Mouse (Mus musculus) lung, embryonic 14.5 days (tissue): Measurements from ENCODE around the gene Cbx8. TPM values are rescaled to one million over a fixed set of nuclear protein-coding genes. Genes with fewer than 3 reads are reported as not detected.

Experiments used
- ATAC-seq: fragments of 200-750 bp; cut with Nextera tagmentation; 2 replicates; pipeline ENCODE4 v1.8.0; 2017; ENCODE audit warnings: mild to moderate bottlenecking, moderate TSS enrichment, moderate library complexity; ENCODE audit not compliant: insufficient read depth
- DNase-seq: peaks from one replicate; pipeline ENCODE4 v3.0.0-alpha.2; 2015
- H3K27ac ChIP-seq: fragments of 300-500 bp; sonication (generic); 2 replicates; pipeline ENCODE4 v1.5.1; 2014; ENCODE audit warnings: low read depth, mild to moderate bottlenecking, moderate library complexity
- H3K27me3 ChIP-seq: fragments of 300-500 bp; sonication (generic); 2 replicates; pipeline ENCODE4 v1.6.1; 2014; ENCODE audit warnings: low read length, control low read depth; ENCODE audit not compliant: insufficient read depth
- H3K36me3 ChIP-seq: fragments of 300-500 bp; sonication (generic); 2 replicates; pipeline ENCODE4 v1.6.1; 2014; ENCODE audit warnings: control low read depth; ENCODE audit not compliant: insufficient read depth
- H3K4me1 ChIP-seq: fragments of 300-500 bp; sonication (generic); 2 replicates; pipeline ENCODE4 v1.6.1; 2014; ENCODE audit warnings: antibody characterized with exemption, control low read depth; ENCODE audit not compliant: insufficient read depth
- H3K4me2 ChIP-seq: fragments of 300-500 bp; sonication (generic); 2 replicates; pipeline ENCODE4 v1.6.1; 2014; ENCODE audit warnings: mild to moderate bottlenecking
- H3K4me3 ChIP-seq: fragments of 300-500 bp; sonication (generic); 2 replicates; pipeline ENCODE4 v1.5.1; 2014; ENCODE audit warnings: low read depth, low read length
- H3K9ac ChIP-seq: fragments of 300-500 bp; sonication (generic); 2 replicates; pipeline ENCODE4 v1.6.1; 2014
- H3K9me3 ChIP-seq: fragments of 300-500 bp; sonication (generic); 2 replicates; pipeline ENCODE4 v1.6.1; 2016; ENCODE audit warnings: low read depth, low read length, control low read depth
- CTCF ChIP-seq: IDR thresholded peaks from 2 replicates; pipeline ENCODE4 v1.5.1; 2016; ENCODE audit warnings: antibody characterized with exemption, low read depth
- WGBS: fragments of 180-500 bp; shearing (Covaris S2); extraction: QIAGEN DNeasy Blood & Tissue Kit; methylation state at CpG from one replicate; pipeline ENCODE4 v1.1.7; 2014; 5-methylcytosine and 5-hydroxymethylcytosine counted together
- polyA plus RNA-seq: library from polyadenylated mRNA; unstranded; fragments of >200 nt; fragmentation: Nextera tagmentation; extraction: Ambion mirVana; gene quantifications from 2 replicates; pipeline ENCODE4 v1.2.1, GENCODE M21; 2014

Cbx8 gene
- polyA plus RNA-seq, 1 experiment from 2014 or later, result 8.8 TPM

DNA sequence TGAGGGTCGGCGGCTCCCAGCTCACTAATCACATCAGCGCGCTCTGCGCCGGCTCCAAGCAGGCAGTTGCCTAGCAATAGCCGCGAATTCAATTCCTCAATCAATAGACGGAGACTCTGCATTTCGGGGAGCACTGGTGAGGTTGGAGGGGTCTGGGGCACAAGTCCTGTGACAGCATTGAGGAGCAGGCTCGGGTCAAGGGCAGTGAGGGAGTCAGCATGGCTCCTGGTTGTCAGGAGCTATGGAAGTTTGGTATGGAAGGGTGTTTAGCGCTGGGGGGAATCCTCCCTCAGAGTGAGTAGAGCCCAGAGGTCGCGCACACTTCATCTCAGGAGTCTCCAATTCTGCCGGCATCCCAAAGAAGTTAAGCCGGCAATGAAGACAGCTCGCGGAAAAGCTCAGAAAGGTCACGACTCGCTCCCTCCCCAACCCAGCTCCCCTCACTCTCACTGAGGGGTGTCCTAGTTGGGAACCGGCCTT, 5.0 kb downstream of the Cbx8 start:
- Histone ChIP-seq H3K27me3 (peaks cover 56% of the 10 kb centered on the region), H3K9ac (no peak overlapping the region), H3K36me3 (peaks cover 11% of the 10 kb centered on the region; the same call in 1 of the 2 replicates), H3K4me1 (peaks cover 12% of the 10 kb centered on the region; the same call in 1 of the 2 replicates), H3K27ac (no peak overlapping the region), H3K4me2 (no peak overlapping the region), H3K9me3 (no peaks in the 10 kb centered on the region), H3K4me3 (no peak overlapping the region)
- 5% methylated on average over 21 of the region's 21 CpGs for WGBS
- ATAC-seq (no peak), DNase-seq (no peak)
- TF ChIP-seq CTCF, result no peak

DNA sequence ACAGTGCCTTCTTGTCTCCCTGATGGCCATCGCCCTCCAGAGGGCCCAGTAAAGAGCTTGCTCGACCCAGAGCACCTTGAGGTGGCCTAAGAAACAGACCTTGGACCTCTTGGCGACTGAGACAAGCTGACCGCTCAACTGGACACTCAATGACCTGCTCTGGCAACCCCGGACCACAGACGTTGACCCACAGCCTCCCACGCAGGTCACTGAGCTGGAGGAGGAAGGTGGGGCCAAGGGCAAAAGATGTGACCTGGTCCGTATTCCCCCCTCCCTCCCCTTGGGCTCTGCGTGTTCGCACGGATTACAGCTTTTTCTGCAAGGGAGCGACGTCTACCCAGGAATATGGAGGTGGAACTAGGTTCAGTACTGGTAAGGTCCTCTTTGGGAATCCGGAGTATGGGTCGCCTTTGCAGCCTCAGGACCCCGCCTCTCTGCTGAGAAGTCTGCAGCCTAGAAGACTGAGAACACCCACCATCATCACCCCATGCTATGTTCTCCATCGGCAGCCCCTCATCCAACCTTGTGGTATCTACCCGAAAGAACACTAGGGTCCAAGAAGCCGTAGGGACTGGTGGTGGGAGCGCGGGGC, 5.6 kb downstream of the Cbx8 start:
- ATAC-seq (no peak), DNase-seq (no peak)
- Histone ChIP-seq H3K4me2 (no peak overlapping the region), H3K9me3 (no peaks in the 10 kb centered on the region), H3K27ac (no peak overlapping the region), H3K4me1 (peaks cover 12% of the 10 kb centered on the region; the same call in 1 of the 2 replicates), H3K9ac (no peak overlapping the region), H3K4me3 (no peak overlapping the region), H3K36me3 (peaks cover 17% of the 10 kb centered on the region), H3K27me3 (peaks cover 56% of the 10 kb centered on the region)
- 4% methylated on average over 21 of the region's 21 CpGs for WGBS
- TF ChIP-seq CTCF, result no peak

DNA sequence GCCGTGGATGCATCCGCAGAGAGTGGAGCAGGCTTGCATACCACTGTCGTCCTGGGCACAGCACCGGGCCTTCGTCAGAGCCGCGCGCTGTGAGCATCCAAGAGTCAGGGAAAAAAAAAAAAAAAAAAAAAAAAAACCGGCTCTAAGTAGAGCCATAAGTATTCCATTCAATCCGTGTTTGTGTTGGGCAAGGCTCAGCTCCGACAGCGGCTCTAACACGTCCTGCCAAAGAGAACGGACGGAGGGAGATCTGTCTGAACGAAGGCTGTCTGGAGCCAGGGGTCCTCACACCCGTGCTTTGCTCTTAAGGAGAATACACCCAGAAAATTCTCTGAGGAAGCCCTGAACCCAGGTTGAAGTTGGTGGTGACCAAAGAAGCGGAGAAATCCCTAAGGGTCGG, 6.1 kb downstream of the Cbx8 start:
- Histone ChIP-seq H3K4me3 (peak overlapping the region; percentile 18), H3K4me1 (peaks cover 7% of the 10 kb centered on the region; the same call in 1 of the 2 replicates), H3K27ac (no peak overlapping the region), H3K4me2 (peak overlapping the region; percentile 50), H3K27me3 (peaks cover 56% of the 10 kb centered on the region), H3K36me3 (peaks cover 22% of the 10 kb centered on the region), H3K9me3 (no peaks in the 10 kb centered on the region), H3K9ac (no peak overlapping the region)
- 3% methylated on average over 19 of the region's 19 CpGs for WGBS
- ATAC-seq, result no peak
- no peak for TF ChIP-seq CTCF
- peak; percentile 50 for DNase-seq

DNA sequence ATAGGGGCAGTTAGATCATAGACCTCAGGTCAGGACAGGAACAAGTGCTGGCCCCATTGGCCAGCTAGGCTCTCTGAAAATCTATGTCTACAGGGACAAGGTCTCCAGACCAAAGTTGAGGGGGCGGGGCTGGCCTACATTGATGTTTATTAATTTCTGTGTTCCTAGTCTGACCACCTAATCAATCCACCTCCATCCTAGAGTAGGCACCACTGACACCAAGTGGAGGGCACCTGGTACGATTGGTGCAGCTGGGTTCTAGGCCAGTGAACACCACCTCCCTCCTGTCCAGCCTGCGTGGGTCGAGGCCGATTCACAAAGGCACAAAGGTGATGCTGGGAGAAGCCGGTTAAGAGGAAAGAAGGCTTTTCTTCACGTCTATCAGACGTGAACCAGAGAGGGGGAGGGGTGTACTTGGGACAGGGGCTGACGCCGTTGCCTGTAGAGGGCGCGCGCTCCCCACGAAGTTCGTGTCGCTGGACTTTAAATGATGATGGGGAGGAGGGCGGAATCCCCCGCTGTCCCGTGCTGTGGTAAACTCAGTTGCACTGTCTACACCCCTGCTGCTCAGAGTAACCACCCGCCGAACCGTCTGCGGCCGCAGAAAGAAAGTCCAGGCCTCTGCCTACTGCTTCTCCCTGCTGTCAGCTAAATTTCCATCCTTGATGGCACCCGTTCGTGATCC, 6.8 kb downstream of the Cbx8 start:
- H3K4me2 ChIP-seq, result peak overlapping the region; percentile 50
- DNase-seq (peak; percentile 93), ATAC-seq (peak; percentile 45; the same call in 1 of the 2 replicates)
- WGBS, result 1% methylated on average over 26 of the region's 26 CpGs
- H3K27me3 ChIP-seq, result peaks cover 53% of the 10 kb centered on the region
- peak overlapping the region; percentile 18 for H3K4me3 ChIP-seq
- H3K4me1 ChIP-seq, result peaks cover 6% of the 10 kb centered on the region; the same call in 1 of the 2 replicates
- no peak overlapping the region for H3K27ac ChIP-seq
- H3K36me3 ChIP-seq, result peaks cover 26% of the 10 kb centered on the region
- H3K9ac ChIP-seq, result no peak overlapping the region
- TF ChIP-seq CTCF, result peak; percentile 92
- H3K9me3 ChIP-seq, result no peaks in the 10 kb centered on the region

DNA sequence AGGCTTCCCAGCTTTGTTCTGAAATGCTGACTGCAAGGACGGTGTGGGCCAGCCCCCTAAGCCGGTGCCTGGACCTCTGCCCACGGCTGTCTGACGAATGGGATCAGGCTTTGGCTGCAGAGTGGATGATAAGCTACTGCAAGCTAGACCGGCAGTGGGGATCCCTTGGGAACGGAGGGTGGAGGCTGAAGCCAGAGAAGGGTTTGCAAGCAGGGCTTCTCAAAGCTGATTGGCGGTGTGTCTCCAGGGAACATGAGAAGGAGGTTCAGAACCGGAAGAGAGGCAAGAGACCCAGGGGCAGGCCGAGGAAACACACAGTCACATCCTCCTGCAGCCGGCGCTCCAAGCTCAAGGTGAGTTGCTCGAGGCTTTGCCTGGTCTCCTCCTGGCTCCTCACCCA, 14.6 kb downstream of the Cbx8 start:
- peaks cover 6% of the 10 kb centered on the region; the same call in 1 of the 2 replicates for H3K27me3 ChIP-seq
- H3K9me3 ChIP-seq, result no peaks in the 10 kb centered on the region
- 34% methylated on average over 12 of the region's 12 CpGs for WGBS
- H3K36me3 ChIP-seq, result peaks cover 59% of the 10 kb centered on the region
- H3K9ac ChIP-seq, result no peak overlapping the region
- no peak overlapping the region for H3K4me3 ChIP-seq
- no peak overlapping the region for H3K27ac ChIP-seq
- TF ChIP-seq CTCF, result no peak
- H3K4me2 ChIP-seq, result peak overlapping the region; percentile 80
- ATAC-seq, result no peak
- H3K4me1 ChIP-seq, result peaks cover 22% of the 10 kb centered on the region
- DNase-seq, result peak; percentile 71

DNA sequence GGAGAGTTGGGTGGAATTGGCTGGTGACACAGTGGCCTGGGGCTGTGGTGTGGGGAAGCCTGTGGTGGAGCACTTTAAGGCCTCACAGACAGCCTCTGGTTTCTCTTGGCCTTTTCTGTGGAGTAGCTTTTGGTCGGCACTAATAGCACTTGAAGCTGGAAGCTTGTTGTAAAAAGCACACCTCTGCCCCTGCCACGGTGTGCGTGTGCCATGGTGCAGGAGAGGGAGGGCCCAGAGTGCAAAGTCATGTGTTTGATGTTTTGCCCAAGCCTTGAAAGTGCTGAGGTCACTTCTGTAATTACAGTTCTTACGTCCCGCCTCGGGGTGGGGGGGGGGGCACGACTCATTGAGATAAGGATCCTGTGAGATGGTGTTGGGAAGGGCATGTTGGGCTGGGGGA, 16.5 kb downstream of the Cbx8 start:
- peak overlapping the region; percentile 92 for H3K4me3 ChIP-seq
- peaks cover 22% of the 10 kb centered on the region for H3K4me1 ChIP-seq
- peak overlapping the region; percentile 80 for H3K4me2 ChIP-seq
- WGBS, result 10% methylated on average over 7 of the region's 7 CpGs
- peaks cover 42% of the 10 kb centered on the region for H3K36me3 ChIP-seq
- H3K9ac ChIP-seq, result peak overlapping the region; percentile 89
- DNase-seq, result no peak
- no peak overlapping the region; the same call in 1 of the 2 replicates for H3K27ac ChIP-seq
- no peaks in the 10 kb centered on the region for H3K9me3 ChIP-seq
- TF ChIP-seq CTCF, result no peak
- peaks cover 15% of the 10 kb centered on the region; the same call in 1 of the 2 replicates for H3K27me3 ChIP-seq
- ATAC-seq, result no peak

DNA sequence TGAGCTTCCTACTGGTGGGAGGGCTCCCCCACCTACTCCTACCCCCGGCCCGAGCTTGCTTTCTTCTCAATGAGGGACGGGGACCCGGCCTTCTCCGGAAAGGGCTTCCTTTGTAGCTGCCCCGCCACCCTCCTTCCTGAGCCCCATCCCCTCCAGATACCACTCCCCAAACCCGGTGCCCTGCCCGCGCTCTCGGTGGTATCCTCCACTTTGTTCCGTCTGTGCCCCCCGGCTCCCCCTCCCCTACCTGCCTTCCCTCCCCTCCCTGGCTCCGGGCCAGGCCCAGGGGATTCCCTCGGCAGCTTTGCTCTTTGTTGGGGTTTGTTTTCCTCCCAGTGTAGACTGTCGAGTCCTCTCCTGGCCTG, 17.2 kb downstream of the Cbx8 start:
- Histone ChIP-seq H3K9ac (peak overlapping the region; percentile 89), H3K27ac (peak overlapping the region; percentile 89), H3K4me1 (peaks cover 22% of the 10 kb centered on the region), H3K9me3 (no peaks in the 10 kb centered on the region), H3K4me2 (peak overlapping the region; percentile 80), H3K36me3 (peaks cover 36% of the 10 kb centered on the region), H3K4me3 (peak overlapping the region; percentile 92), H3K27me3 (peaks cover 15% of the 10 kb centered on the region; the same call in 1 of the 2 replicates)
- 2% methylated on average over 13 of the region's 15 CpGs for WGBS
- peak; percentile 66 for DNase-seq
- no peak for TF ChIP-seq CTCF
- no peak for ATAC-seq
